Mouse (Mus musculus) lung, postnatal 10 days (tissue): ENCODE data around the gene Ctse.

Experiments used
- DNase-seq: peaks from one replicate; pipeline ENCODE4 v3.0.0; 2021

The Ctse gene

GRCm38 (mm10) chr1:131702094-131702766, 64.1 kb downstream of the Ctse start:
- no peak for DNase-seq

- DNase-seq = no peak
Measured at GRCm38 (mm10) chr1:131703482-131703881, 65.4 kb downstream of the Ctse start.

- peak; percentile 73 for DNase-seq
Measured at GRCm38 (mm10) chr1:131708338-131708737, 70.2 kb downstream of the Ctse start.

- no peak for DNase-seq
Measured at GRCm38 (mm10) chr1:131711518-131711917, 73.4 kb downstream of the Ctse start.

GRCm38 (mm10) chr1:131712386-131712785, 74.3 kb downstream of the Ctse start:
- DNase-seq = peak; percentile 93

GRCm38 (mm10) chr1:131714388-131715337, 76.6 kb downstream of the Ctse start:
- peak; percentile 32 for DNase-seq

GRCm38 (mm10) chr1:131718952-131719694, 81.0 kb downstream of the Ctse start:
- DNase-seq = no peak

- DNase-seq = no peak
Measured at GRCm38 (mm10) chr1:131721989-131722388, 83.9 kb downstream of the Ctse start.

GRCm38 (mm10) chr1:131723549-131723948, 85.4 kb downstream of the Ctse start:
- DNase-seq = no peak
